Mouse (Mus musculus) gastrocnemius, adult 8-10 months (tissue): Measurements from ENCODE around the gene C77080. TPM values are rescaled to one million over a fixed set of nuclear protein-coding genes. Genes with fewer than 3 reads are reported as not detected.
A peak's percentile ranks its signal among the peaks of the same experiment; 100 is the strongest.

ENCODE experiments used
- DNase-seq, 2 experiments: peaks; one replicate each; pipeline ENCODE4 v3.0.0; 2022; ENCODE audit warnings: low spot score in 2 of 2
- total RNA-seq, 4 experiments: library from RNA; stranded (reverse); gene quantifications; 2 replicates each; pipeline ENCODE4 v1.2.4; 2022

C77080 gene
- total RNA-seq, 4 experiments from 2014 or later: 0.58 to 1.6 (median 0.75) TPM

DNA sequence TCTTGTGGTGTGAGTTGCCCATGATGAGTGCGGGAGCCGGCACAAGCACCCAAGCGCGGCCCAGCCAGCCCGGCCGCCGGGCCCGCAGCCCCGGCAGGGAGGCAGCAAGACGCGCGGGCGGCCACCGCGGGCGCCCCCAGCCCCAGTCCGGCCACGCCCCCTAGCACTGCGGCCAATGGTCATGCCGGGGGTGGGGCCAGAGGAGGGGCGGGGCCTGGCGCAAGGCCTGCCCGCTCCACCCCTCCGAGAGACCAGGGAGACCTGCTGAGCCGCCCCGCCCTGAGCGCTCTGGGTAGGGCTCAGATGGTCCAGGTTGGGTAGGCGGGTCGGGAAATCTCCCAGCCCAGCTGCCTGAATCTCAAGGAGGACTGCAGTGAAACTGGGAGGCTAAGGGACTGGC lies 22.1 kb downstream of the C77080 start:
- DNase-seq: no peak

DNA sequence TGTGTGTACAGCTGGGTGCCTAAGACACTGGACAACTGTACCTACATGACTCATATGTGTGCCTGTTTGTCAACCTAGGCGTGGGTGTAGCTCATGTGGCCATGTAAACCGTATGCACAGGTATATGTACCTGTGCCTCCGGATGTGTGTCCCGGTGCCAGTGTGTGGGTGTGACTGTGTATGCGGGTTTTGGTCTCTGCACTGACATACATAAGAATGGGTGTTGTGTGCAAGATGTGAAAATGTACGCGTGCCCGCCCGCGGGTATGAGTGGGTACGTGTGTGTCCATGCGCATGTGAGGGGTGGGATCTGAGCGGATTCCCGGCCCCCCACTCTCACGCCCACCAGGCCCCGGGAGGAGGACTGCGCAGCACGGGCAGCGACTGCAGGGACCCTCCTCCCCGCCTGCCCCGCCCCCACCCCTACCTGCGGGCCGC lies 22.6 kb downstream of the C77080 start:
- DNase-seq: no peak

GRCm38 (mm10) chr4:129237843-129238441 lies 23.3 kb downstream of the C77080 start:
- no peak for DNase-seq

DNA sequence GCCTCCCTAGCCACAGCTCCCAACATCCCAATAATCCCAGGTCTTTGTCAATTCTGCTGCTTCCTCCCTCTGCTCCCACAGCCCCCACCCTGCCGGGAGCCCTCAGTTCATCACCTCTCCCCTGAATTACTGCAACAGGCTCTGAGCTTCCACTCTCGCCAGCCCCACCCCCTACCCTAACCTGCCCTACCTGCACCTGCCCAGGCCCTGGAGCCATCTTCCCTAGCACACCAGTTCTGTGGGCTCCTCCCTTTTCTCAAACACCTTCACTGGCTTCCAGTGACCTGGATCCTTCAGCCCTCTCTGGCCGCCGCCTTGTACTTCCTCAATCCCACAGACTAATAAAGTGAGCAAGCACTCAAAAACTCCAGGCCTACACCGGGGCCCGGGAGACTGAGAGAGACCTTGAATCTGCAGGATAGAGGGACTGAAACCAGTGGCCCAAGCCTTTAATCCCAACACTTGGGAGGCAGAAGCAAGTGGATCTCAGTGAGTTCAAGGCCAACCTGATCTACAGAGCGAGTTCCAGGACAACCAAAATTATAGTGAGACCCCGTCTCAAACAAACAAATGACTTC lies 24.9 kb downstream of the C77080 start:
- DNase-seq: no peak

- DNase-seq: no peak
Observed at GRCm38 (mm10) chr4:129235147-129235546, 26.1 kb downstream of the C77080 start.

DNA sequence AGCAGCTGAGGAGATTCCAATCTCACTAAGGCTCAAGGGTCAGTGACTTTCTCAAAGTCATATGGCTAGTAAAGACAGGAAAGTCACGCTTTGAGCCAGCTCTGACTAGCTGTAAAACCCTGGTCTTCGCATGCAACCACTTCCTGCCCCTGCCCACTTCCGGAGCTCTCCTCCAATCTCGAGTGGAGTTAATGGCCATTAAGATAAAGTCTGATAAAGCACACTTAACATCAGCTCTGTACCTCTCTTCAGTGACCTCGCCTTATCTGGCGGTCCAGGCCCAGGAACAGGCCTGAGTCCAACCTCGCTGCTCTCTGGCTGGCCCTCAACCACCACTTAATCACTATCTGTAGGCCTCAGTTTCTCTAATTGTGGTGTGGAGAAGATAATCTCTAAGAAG lies 26.7 kb downstream of the C77080 start:
- no peak for DNase-seq

GRCm38 (mm10) chr4:129232561-129233360 lies 28.4 kb downstream of the C77080 start:
- DNase-seq: no peak

DNA sequence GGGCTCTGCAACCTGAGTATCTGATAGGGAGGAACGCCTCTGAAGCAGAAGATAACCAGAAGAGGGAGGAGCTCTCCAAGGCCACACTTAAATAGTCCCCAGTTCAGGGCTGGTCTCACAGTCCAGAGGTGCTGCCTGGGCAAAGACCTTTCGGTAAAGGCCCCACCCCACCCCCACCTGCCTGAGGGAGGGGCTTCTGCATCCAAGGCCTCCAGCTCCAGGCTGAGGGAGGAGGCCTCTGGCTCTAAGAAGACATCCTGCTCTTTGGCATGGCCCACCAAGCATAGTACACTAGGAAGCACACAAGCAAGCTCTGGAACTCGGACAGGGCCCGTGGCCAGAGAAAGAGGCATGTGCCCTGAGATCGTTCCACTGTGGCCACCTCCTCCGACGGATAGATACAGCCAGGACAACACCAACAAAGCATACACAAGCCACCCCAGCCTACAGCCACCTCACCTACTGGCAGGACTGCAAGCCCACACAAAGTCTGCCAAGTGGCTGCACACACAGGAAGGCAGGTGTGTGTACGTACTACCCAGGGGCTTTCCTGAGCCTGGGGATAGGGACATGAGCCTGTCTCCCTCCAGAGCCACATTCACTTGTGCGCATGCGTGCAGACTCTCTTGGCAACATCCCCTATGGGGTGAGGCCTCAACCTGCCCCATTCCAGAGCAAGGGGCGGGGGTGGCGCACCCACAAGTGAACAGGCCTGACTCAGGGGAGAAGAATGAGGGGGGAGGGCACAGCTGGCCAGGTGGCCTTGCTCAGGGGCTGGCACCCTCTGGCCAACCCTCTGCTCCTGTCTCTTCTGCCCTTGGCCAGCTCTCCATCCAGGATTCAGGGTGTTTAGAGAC lies 29.4 kb downstream of the C77080 start:
- no peak for DNase-seq

DNA sequence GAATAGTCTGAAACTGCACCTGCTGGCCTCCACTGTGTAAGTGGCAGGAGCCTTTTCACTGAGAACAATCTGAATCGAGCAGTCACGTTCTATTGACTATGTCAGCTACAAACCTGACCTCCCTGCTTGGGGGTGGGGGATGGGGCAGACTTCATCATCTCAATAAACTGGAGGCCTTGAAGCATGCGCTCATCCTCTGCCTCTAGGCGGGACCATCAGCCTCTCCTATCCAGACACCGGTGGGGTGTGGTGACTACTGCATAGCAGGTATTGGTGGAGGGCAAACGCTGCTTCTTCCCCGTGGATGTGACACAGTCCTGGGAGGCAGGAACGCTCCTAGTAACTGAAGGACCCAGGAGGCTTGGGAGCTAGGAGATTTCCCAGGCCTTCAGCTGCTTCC lies 30.3 kb downstream of the C77080 start:
- DNase-seq: no peak

- DNase-seq: no peak
Observed at GRCm38 (mm10) chr4:129227985-129228381, 33.2 kb downstream of the C77080 start.

DNA sequence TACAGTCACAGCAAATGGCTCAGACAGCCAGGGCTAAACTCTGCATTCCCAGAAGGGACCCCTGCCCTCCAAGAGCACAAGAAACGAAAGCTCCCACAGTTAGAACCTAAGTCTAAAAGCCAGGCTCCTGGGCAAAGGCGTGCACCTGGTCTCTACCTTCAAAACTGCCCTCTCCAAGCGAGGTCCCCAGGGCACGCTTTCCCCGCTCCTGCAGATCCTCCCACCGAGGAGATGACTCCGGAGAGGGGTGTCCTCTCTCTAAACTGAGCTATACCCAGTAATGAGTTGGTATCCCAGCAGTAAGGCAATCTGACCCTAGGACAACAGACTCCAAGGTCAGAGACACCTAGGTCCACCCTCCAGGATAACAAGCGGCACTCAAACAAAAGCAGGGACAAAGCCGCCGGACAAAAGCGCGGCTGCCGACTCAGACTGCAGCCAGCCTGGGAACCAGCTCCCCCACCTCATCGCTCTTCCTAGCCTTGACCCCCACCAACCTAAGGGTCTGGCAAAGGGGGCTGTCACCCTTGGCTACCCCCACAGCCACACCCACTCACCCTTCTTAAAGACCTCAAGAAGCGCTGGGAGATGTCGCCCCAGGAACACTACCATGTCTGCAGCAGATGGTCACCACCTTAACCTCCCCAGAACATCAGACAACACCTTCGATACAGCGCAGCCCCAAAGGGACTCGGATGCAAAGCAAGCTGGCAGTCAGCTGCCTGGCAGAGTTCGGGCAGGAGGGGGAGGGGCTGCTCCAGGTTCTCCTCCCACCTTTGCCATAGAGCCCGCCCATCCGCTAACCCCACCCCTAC lies 33.8 kb downstream of the C77080 start:
- no peak for DNase-seq

DNA sequence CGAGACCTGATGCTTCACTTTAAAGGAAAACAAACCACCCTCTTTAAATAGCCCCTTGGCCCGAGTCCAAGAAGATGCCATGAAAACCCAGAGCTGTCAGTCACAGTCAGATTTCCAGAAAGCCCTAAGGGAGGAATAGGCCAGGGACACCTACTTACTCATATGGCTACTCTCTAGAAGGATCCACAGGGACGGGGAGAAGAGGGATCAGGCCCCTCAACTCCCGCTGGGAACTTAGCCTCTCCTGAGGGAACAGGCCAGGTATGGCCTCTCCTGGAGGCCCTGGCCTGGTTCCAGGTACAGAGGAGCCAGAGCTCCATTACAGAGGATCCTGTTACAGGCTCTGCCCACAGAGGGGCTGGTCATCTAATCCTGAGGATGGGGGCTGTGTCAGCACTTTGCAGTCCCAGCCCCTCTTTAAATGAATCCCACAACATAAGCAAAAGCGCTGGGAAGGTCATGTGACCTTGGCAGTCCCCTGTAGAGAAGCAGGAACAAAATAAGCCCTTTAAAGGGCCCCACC lies 34.7 kb downstream of the C77080 start:
- no peak for DNase-seq

DNA sequence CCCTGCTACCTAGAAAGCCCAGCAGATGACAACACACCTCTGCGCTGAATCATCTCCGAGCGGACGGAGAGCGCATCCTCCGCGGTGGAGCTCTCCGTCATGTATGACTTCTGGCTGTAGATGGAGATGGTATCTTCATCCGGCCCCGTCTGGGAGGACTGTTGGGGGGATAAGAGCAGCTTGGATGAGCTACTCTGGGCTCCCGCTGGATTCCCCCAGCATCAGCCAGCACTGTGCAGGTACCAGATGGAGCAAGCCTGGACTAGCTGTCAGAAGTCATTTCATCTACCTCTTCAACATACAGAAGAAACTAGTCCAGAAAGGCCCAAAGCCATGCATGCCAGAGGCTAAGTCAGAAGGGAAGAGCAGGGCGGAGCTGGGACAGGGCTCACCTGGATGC lies 35.9 kb downstream of the C77080 start:
- DNase-seq: no peak

DNA sequence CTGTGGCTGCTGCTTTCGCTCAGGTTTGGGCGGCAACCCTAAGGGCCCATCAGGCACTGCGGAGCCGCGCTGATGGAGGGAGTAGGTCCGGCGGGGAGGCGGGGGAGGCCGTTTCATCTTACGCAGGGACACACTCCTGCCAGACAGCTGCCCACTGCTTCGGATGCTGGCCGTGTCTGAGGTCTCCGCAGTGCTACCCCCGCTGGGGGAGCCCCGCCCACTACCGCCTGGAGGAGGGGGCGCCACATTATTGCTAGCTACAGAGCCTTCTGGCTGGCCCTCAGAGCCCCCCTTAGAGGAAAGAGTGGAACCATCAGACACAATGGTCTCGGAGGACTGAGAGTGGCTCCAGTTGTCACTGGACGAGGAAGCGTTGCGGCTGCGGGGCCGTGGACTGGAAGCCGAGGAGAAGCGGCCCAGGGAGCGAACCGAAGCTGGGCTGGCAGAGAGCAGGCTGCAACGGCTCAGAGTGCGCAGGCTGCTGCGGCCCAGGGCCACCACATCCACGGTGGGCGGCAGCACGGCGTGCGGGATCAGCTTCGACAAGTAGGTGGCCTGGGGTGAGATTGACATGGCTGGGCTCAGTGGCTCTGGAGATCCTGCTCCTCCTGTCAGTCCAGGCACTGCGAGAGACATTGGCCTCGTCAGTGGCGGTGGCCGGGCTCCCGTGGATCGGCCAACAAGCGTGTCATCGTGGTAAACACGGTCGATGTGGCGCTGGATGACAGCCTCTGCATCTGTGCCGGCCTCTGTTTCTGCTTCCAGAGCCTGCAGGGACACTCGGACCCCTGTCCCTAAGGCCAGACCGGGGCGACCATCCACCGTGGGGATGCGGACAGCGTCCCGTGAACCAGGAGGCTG lies 37.6 kb downstream of the C77080 start:
- no peak for DNase-seq

DNA sequence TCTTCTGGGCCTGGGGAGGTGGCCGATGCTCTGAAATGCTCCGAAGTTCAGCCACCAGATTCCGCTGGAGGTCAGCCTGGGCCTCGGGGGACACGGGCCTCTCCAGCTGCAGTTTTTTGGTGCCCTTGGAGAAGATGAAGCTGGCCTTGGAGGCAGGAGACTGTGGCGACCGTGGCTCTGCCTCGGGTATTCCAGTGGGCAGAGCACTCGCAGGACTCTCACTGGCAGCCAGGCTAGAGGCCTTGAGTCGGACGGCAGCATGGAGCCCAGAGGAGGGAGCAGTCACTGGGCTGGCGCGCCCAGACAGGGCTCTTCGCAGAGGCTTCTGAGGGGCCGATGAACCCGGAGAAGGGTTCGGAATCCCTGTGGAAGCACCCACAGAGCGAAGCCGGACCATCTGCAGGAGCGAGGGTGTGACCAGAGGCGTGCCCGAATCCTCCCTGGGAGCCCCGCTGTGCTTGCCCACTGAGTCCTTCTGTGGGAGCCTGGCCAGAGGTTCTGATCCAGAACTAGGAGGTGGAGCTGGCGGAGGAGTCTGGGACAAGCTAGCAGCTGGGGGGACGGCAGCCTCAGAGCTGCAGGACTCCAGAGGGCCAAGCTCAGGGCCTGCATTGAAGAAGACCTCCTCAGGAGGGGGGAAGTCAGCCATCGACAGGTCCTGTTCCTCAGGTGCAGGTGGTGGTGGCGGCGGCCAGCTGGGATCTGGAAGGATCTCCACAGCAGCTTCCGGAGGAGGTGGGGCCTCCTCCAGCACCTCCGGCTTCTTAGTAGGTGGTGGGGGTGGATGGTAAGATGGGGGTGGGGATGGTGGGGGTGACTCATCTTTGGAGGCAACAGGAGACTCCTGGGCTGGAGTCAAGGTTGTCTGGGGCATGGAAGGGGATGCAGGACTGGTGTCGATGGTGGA lies 38.9 kb downstream of the C77080 start:
- DNase-seq: no peak

DNA sequence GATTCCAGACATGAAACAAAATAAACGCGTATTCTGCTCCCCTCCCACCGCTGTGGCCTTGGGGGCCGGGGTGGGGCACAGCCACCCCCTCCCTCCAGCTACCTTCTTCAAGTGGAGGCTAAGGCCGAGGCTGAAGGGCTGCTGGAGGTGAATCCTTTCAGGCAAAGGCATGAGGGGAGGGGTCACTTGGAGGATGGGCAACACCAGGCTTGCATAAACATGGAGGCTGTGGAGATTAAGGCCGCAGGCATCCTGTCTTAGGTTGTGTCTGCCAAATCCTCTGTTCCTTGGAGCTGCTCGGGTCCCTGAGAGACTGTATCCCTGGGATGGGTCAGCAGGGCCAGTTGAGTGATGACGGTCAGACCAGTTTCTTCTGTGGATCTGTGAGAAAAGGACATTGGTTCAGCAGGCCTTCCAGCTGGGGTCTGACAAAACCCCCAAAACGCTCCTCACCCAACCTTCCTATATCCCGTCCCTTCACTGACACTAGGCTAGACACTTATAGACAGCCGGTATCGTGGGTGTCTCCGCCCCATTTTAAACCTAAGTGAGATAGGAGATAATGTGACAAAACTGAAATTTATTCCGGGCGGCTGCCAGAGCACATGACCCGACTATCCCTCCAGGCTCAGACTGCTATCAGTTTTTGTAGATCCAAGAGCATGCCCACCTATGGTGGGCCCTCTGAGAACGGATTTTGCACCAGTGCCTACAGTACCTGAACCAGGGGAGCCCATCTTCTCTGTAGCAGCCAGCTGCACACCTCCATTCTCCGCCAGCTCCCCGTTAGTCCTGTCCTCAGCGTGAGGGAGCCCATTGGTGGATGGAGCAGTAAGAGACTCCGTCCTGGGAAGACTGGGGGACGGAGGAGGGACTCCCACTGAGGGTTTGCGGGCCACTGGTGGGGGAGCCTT lies 39.9 kb downstream of the C77080 start:
- DNase-seq: no peak

DNA sequence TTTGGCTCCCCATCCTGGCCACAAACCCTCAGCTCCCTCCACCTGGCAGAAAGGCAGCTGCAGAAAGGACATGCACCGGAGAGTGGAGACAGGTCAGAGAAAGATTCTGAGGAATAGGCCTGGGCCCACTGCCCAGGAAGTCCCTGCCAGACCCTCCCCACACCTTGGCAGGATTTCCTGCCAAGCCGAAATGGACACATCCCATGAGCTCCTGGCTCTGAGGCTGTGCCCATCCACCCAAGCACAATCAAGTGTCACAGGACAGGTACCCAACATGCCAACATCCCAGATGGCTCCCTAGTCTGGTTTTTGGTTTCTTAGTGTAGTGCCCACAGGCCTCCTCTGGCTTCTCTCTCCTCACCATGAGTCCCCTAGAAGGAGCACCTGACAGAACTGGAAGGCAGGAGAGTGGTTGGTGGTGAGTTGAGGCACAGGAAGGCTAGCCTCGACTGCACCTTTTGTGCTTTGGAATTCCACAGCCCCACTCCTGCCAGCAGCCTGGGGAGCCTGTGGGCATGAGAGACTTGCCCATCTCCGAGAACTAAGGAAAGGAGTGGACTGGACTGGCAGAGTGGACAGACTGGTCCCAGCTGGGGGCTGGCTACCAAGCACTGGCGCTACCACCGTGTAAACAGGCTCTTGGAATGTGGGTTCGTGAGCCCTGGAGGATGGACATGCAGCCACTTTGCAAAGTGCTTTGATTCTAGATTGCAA lies 40.7 kb downstream of the C77080 start:
- peak in 1 of 2 experiments; percentile 50 for DNase-seq
